Mouse (Mus musculus) limb, embryonic 15.5 days (tissue): ENCODE data around the gene Cpeb3. TPM values are rescaled to one million over a fixed set of nuclear protein-coding genes. Genes with fewer than 3 reads are reported as not detected.

ENCODE experiments used
- ATAC-seq: fragments of 200-750 bp; cut with Nextera tagmentation; 2 replicates; pipeline ENCODE4 v1.8.0; 2017; ENCODE audit warnings: low read depth, moderate TSS enrichment; ENCODE audit not compliant: insufficient number of reproducible peaks, low FRiP score, low TSS enrichment
- H3K27ac ChIP-seq: fragments of 300-500 bp; sonication (generic); 2 replicates; pipeline ENCODE4 v1.5.1; 2015; ENCODE audit warnings: moderate library complexity, mild to moderate bottlenecking, inconsistent platforms
- H3K27me3 ChIP-seq: fragments of 300-500 bp; sonication (generic); 2 replicates; pipeline ENCODE4 v1.6.1; 2015; ENCODE audit warnings: inconsistent platforms
- H3K36me3 ChIP-seq: fragments of 300-500 bp; sonication (generic); 2 replicates; pipeline ENCODE4 v1.6.1; 2015; ENCODE audit warnings: inconsistent platforms
- H3K4me1 ChIP-seq: fragments of 300-500 bp; sonication (generic); 2 replicates; pipeline ENCODE4 v1.6.1; 2015; ENCODE audit warnings: inconsistent platforms
- H3K4me2 ChIP-seq: fragments of 300-500 bp; sonication (generic); 2 replicates; pipeline ENCODE4 v1.6.1; 2015; ENCODE audit warnings: mild to moderate bottlenecking, inconsistent platforms
- H3K4me3 ChIP-seq: fragments of 300-500 bp; sonication (generic); 2 replicates; pipeline ENCODE4 v1.5.1; 2015; ENCODE audit warnings: mild to moderate bottlenecking, inconsistent platforms
- H3K9ac ChIP-seq: fragments of 300-500 bp; sonication (generic); 2 replicates; pipeline ENCODE4 v1.6.1; 2015; ENCODE audit warnings: inconsistent platforms
- H3K9me3 ChIP-seq: fragments of 300-500 bp; sonication (generic); 2 replicates; pipeline ENCODE4 v1.6.1; 2016; ENCODE audit warnings: inconsistent platforms
- WGBS: fragments of 180-500 bp; shearing (Covaris S2); methylation state at CpG from one replicate; pipeline ENCODE4 v1.1.7; 2015; 5-methylcytosine and 5-hydroxymethylcytosine counted together
- polyA plus RNA-seq: library from polyadenylated mRNA; unstranded; fragments of >200 nt; fragmentation: Nextera tagmentation; extraction: Ambion mirVana; gene quantifications from 2 replicates; pipeline ENCODE4 v1.2.1, GENCODE M21; 2015

Cpeb3 gene
- polyA plus RNA-seq, 1 experiment from 2014 or later: 1.5 TPM

- H3K27ac ChIP-seq: no peak overlapping the region
- no peaks in the 10 kb centered on the region for H3K27me3 ChIP-seq
- no peak overlapping the region for H3K9ac ChIP-seq
- H3K4me1 ChIP-seq: no peaks in the 10 kb centered on the region
- WGBS: 88% methylated on average over 4 of the region's 4 CpGs
- H3K4me3 ChIP-seq: no peak overlapping the region
- ATAC-seq: no peak
- no peak overlapping the region for H3K4me2 ChIP-seq
- no peaks in the 10 kb centered on the region for H3K9me3 ChIP-seq
- H3K36me3 ChIP-seq: no peaks in the 10 kb centered on the region
Measured at GRCm38 (mm10) chr19:37133666-37134065, 74.7 kb downstream of the Cpeb3 start.

DNA sequence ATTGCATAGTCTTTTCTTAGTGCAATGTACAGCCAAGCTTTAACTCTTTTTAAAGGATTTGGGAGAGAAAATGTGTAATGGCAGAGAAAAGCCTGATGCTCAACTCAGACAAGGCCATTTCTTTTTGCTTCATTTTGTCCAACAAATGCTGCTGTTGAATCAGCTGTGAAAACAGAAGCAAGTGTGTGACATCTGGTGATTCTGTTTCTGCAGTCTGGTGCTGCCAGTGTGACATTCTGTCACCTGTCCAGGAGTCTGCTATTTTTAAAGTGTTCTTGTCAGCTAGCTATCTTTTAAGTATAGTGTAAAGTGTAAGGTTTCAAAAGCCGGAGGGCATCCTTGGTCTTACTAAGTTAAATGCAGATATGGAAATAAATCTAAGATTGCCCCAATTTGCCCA, 76.7 kb downstream of the Cpeb3 start:
- Histone ChIP-seq H3K27me3 (no peaks in the 10 kb centered on the region), H3K36me3 (no peaks in the 10 kb centered on the region), H3K9ac (no peak overlapping the region), H3K4me3 (no peak overlapping the region), H3K27ac (no peak overlapping the region), H3K4me2 (no peak overlapping the region), H3K4me1 (no peaks in the 10 kb centered on the region), H3K9me3 (no peaks in the 10 kb centered on the region)
- 73% methylated on average over 1 of the region's 1 CpGs for WGBS
- ATAC-seq: no peak

DNA sequence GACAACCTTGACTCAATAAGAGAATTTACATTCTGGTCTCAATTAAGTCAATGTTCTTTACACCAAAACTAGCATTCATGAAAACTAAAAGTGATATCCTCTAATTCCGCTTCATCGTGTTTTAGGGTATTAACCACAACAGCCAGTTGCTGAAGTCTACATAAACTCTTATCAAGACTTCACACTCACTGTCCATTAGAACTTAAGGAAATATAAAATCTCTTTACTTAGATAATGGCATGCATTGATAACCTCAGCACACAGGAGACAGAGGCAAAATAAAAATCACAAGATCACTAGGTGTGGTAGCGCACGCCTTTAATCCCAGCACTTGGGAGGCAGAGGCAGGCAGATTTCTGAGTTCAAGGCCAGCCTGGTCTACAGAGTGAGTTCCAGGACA, 79.9 kb downstream of the Cpeb3 start:
- ATAC-seq: no peak
- Histone ChIP-seq H3K9ac (no peak overlapping the region), H3K36me3 (no peaks in the 10 kb centered on the region), H3K4me1 (no peaks in the 10 kb centered on the region), H3K27ac (no peak overlapping the region), H3K9me3 (no peaks in the 10 kb centered on the region), H3K4me3 (no peak overlapping the region), H3K4me2 (no peak overlapping the region), H3K27me3 (no peaks in the 10 kb centered on the region)
- WGBS: 93% methylated on average over 4 of the region's 4 CpGs

DNA sequence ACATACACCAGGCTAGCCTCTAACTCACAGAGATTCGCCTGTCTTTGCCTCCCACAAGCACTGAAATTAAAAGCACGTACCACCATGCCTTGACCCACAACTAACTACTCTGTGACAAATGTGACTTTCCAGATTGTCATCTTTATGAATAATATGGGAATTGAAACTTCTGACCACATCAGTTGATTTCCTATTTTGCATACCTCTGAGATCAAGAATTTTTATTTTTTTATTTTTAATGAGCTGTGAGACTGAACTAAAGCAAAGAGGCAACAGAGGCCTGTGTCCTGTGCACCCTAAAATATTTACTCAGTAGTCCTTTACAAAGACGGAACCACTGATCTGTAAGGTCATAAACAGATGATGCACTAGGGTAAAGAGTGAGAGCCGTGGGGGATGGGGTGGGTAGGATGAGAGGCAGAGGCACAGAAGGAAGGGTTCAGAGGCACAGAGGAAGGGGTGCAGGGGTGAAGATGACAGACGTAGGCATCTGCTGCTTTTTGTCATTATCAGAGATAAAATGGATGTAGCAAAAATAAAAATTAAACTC, 81.3 kb downstream of the Cpeb3 start:
- no peaks in the 10 kb centered on the region for H3K9me3 ChIP-seq
- H3K9ac ChIP-seq: no peak overlapping the region
- no peaks in the 10 kb centered on the region for H3K27me3 ChIP-seq
- no peaks in the 10 kb centered on the region for H3K36me3 ChIP-seq
- ATAC-seq: no peak
- H3K4me1 ChIP-seq: no peaks in the 10 kb centered on the region
- H3K27ac ChIP-seq: no peak overlapping the region
- H3K4me2 ChIP-seq: no peak overlapping the region
- WGBS: 72% methylated on average over 5 of the region's 5 CpGs
- no peak overlapping the region for H3K4me3 ChIP-seq

GRCm38 (mm10) chr19:37124961-37125360, 83.4 kb downstream of the Cpeb3 start:
- H3K9me3 ChIP-seq: no peaks in the 10 kb centered on the region
- no peaks in the 10 kb centered on the region for H3K27me3 ChIP-seq
- H3K27ac ChIP-seq: no peak overlapping the region
- no peaks in the 10 kb centered on the region for H3K4me1 ChIP-seq
- no peak overlapping the region for H3K4me2 ChIP-seq
- ATAC-seq: no peak
- no peaks in the 10 kb centered on the region for H3K36me3 ChIP-seq
- no peak overlapping the region for H3K9ac ChIP-seq
- H3K4me3 ChIP-seq: no peak overlapping the region

DNA sequence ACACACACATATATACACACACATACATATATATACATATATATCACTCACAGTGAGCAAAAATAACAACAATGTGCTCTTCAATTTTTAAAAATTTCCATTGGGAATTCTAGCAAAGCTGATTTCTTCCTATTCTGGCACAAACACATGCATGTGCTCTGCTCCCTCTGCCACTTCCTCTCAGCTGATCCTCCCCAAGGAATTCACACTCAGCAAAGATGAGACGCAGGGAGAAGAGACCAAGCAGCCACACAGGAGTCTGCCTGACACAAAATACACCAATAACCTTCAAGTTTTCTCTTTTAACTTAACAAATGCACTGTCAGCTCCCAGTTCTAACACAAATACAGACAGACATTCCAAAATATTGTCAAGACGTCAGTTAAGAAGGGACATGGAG, 89.1 kb downstream of the Cpeb3 start:
- Histone ChIP-seq H3K27me3 (no peaks in the 10 kb centered on the region), H3K9me3 (no peaks in the 10 kb centered on the region), H3K36me3 (no peaks in the 10 kb centered on the region), H3K4me3 (no peak overlapping the region), H3K9ac (no peak overlapping the region), H3K4me2 (no peak overlapping the region), H3K4me1 (no peaks in the 10 kb centered on the region), H3K27ac (no peak overlapping the region)
- ATAC-seq: no peak
- 56% methylated on average over 2 of the region's 2 CpGs for WGBS

DNA sequence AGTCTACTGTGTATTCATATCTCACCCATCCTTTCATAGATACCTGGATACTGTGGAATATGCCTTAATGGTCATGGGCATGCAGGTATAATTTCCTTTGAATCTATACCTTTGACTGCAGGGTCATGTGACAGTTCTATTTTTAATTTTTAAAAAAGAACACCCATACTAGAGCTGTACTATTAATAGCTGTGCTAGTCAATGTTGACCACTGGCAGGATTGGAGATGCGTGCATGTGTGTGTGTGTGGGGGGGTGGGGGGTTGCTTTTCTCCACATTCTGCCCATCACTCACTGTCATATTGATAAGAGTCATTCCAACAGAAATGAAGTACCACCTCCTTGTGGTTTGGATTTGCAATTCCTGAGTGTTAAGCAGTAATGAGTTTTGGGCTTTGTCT, 92.6 kb downstream of the Cpeb3 start:
- WGBS: 73% methylated on average over 1 of the region's 1 CpGs
- no peaks in the 10 kb centered on the region for H3K9me3 ChIP-seq
- H3K4me3 ChIP-seq: no peak overlapping the region
- no peak for ATAC-seq
- no peaks in the 10 kb centered on the region for H3K36me3 ChIP-seq
- H3K27me3 ChIP-seq: no peaks in the 10 kb centered on the region
- H3K27ac ChIP-seq: peak overlapping the region; percentile 33; the same call in 1 of the 2 replicates
- H3K4me1 ChIP-seq: no peaks in the 10 kb centered on the region
- no peak overlapping the region for H3K4me2 ChIP-seq
- no peak overlapping the region for H3K9ac ChIP-seq

GRCm38 (mm10) chr19:37115374-37115773, 93.0 kb downstream of the Cpeb3 start:
- Histone ChIP-seq H3K4me3 (no peak overlapping the region), H3K9ac (no peak overlapping the region), H3K4me1 (no peaks in the 10 kb centered on the region), H3K36me3 (no peaks in the 10 kb centered on the region), H3K27ac (peak overlapping the region; percentile 33; the same call in 1 of the 2 replicates), H3K27me3 (no peaks in the 10 kb centered on the region), H3K9me3 (no peaks in the 10 kb centered on the region), H3K4me2 (no peak overlapping the region)
- ATAC-seq: no peak
- 64% methylated on average over 8 of the region's 8 CpGs for WGBS

- no peak for ATAC-seq
- no peaks in the 10 kb centered on the region for H3K9me3 ChIP-seq
- H3K36me3 ChIP-seq: no peaks in the 10 kb centered on the region
- H3K27ac ChIP-seq: no peak overlapping the region
- H3K9ac ChIP-seq: no peak overlapping the region
- no peak overlapping the region for H3K4me3 ChIP-seq
- no peaks in the 10 kb centered on the region for H3K4me1 ChIP-seq
- H3K27me3 ChIP-seq: no peaks in the 10 kb centered on the region
- no peak overlapping the region for H3K4me2 ChIP-seq
- 68% methylated on average over 6 of the region's 6 CpGs for WGBS
Measured at GRCm38 (mm10) chr19:37111831-37112230, 96.6 kb downstream of the Cpeb3 start.

GRCm38 (mm10) chr19:37110494-37110893, 97.9 kb downstream of the Cpeb3 start:
- no peaks in the 10 kb centered on the region for H3K27me3 ChIP-seq
- no peak overlapping the region for H3K9ac ChIP-seq
- H3K4me1 ChIP-seq: no peaks in the 10 kb centered on the region
- no peaks in the 10 kb centered on the region for H3K36me3 ChIP-seq
- no peak for ATAC-seq
- no peak overlapping the region for H3K27ac ChIP-seq
- no peak overlapping the region for H3K4me3 ChIP-seq
- 61% methylated on average over 1 of the region's 1 CpGs for WGBS
- H3K4me2 ChIP-seq: no peak overlapping the region
- no peaks in the 10 kb centered on the region for H3K9me3 ChIP-seq

- 81% methylated on average over 4 of the region's 4 CpGs for WGBS
- no peaks in the 10 kb centered on the region for H3K27me3 ChIP-seq
- no peaks in the 10 kb centered on the region for H3K4me1 ChIP-seq
- H3K9ac ChIP-seq: no peak overlapping the region
- ATAC-seq: no peak
- no peak overlapping the region for H3K27ac ChIP-seq
- H3K4me2 ChIP-seq: no peak overlapping the region
- H3K36me3 ChIP-seq: no peaks in the 10 kb centered on the region
- no peaks in the 10 kb centered on the region for H3K9me3 ChIP-seq
- no peak overlapping the region for H3K4me3 ChIP-seq
Measured at GRCm38 (mm10) chr19:37109853-37110252, 98.5 kb downstream of the Cpeb3 start.

DNA sequence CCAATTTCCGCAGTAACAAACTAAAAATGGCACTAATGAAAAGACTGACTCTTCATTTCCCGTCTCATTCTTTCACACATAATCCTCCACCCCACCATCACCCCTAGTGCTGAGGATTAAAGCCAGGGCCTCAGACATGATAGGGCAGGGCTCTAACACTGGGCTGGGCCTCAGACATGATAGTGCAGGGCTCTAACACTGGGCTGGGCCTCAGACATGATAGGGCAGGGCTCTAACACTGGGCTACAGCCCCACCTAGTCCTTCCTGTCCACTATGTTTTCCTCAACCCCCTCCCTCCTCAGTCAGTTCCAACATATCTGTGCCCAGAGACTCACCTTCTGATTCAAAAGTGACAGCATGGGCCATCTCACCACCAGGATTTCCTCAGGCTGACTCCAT, 107.7 kb downstream of the Cpeb3 start:
- Histone ChIP-seq H3K4me1 (no peaks in the 10 kb centered on the region), H3K4me2 (no peak overlapping the region), H3K4me3 (no peak overlapping the region), H3K27ac (no peak overlapping the region), H3K9me3 (no peaks in the 10 kb centered on the region), H3K27me3 (no peaks in the 10 kb centered on the region), H3K36me3 (no peaks in the 10 kb centered on the region), H3K9ac (no peak overlapping the region)
- ATAC-seq: no peak
- WGBS: 75% methylated on average over 2 of the region's 2 CpGs

DNA sequence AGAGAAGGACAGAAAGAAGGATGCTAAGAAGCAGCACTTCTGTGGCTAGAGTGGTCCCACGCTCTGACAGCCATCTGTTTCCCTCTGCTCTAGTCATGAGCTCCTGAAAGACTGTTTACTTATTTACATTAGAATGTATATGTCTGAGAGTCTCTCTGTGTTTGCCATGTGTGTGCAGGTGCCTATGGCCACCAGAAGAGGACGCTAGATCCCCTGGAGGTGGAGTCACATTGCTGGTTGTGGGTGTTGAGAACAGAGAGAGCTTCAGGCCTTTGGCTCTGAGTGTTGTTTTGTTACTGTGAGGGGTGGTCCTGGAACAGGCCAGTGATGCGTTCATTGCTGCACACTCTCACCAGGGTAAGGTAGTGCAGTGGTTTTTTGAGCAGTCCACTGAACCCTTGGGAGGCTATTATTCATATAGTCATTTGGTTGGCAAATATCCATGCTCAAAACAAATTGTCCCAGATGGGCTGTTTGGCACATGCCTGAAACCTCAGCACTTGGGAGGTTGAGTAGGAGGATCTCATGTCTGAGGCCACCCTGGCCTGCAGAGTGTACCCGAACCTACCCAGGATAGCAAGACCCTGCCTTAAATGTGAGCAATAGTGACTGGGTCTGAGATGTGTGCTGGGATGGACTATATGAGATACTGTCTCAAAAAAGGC, 112.6 kb downstream of the Cpeb3 start:
- H3K27ac ChIP-seq: no peak overlapping the region
- no peak overlapping the region for H3K4me2 ChIP-seq
- 79% methylated on average over 4 of the region's 4 CpGs for WGBS
- no peaks in the 10 kb centered on the region for H3K27me3 ChIP-seq
- H3K9me3 ChIP-seq: no peaks in the 10 kb centered on the region
- H3K36me3 ChIP-seq: no peaks in the 10 kb centered on the region
- no peak overlapping the region for H3K4me3 ChIP-seq
- ATAC-seq: no peak
- no peaks in the 10 kb centered on the region for H3K4me1 ChIP-seq
- no peak overlapping the region for H3K9ac ChIP-seq
